Comparison of ENCODE assay signal across 8 mouse cellular contexts in genomic region chr13:63260753-63261631, GRCm38 (mm10).
A peak's percentile ranks its signal among the peaks of the same experiment; 100 is the strongest.
DNase-seq lines count a peak whose midpoint lies in the region; ATAC-seq and TF ChIP-seq lines count a peak whose summit lies in the region.

No protein-coding gene starts in this region.

- no peak overlapping the region for H3K9ac ChIP-seq in liver, adult 2 months (ENCODE audit: low read depth, low read length)
- no peak overlapping the region for H3K9ac ChIP-seq in liver, embryonic 12.5 days
- H3K9ac ChIP-seq in embryonic facial prominence, embryonic 13.5 days: peak overlapping the region; percentile 60
- H3K9ac ChIP-seq in hindbrain, embryonic 14.5 days: no peak overlapping the region
- H3K9ac ChIP-seq in midbrain, embryonic 13.5 days (replicated peaks): no peak overlapping the region

- H3K4me2 ChIP-seq in liver, embryonic 12.5 days: no peak overlapping the region
- peak overlapping the region; percentile 42 for H3K4me2 ChIP-seq in embryonic facial prominence, embryonic 13.5 days
- H3K4me2 ChIP-seq in hindbrain, embryonic 14.5 days (replicated peaks): no peak overlapping the region
- no peak overlapping the region for H3K4me2 ChIP-seq in midbrain, embryonic 13.5 days (replicated peaks)

- no peaks in the 10 kb centered on the region for H3K9me3 ChIP-seq in liver, embryonic 12.5 days (replicated peaks)
- H3K9me3 ChIP-seq in embryonic facial prominence, embryonic 13.5 days: no peaks in the 10 kb centered on the region
- no peaks in the 10 kb centered on the region for H3K9me3 ChIP-seq in hindbrain, embryonic 14.5 days (ENCODE audit: control insufficient read depth, low read length)
- no peaks in the 10 kb centered on the region for H3K9me3 ChIP-seq in midbrain, embryonic 13.5 days

- H3K27me3 ChIP-seq in liver, adult 2 months (ENCODE audit: control insufficient read depth, insufficient read depth, low read length): no peaks in the 10 kb centered on the region
- H3K27me3 ChIP-seq in liver, embryonic 12.5 days (replicated peaks): no peaks in the 10 kb centered on the region
- no peaks in the 10 kb centered on the region for H3K27me3 ChIP-seq in embryonic facial prominence, embryonic 13.5 days
- H3K27me3 ChIP-seq in hindbrain, embryonic 14.5 days (ENCODE audit: control insufficient read depth, insufficient read depth, low read length): no peaks in the 10 kb centered on the region
- no peaks in the 10 kb centered on the region for H3K27me3 ChIP-seq in midbrain, embryonic 13.5 days

- H3K36me3 ChIP-seq in liver, adult 2 months (ENCODE audit: control insufficient read depth, insufficient read depth, low read length): peaks cover 3% of the 10 kb centered on the region
- H3K36me3 ChIP-seq in liver, embryonic 12.5 days: peaks cover 8% of the 10 kb centered on the region
- H3K36me3 ChIP-seq in embryonic facial prominence, embryonic 13.5 days: peaks cover 44% of the 10 kb centered on the region
- peaks cover 10% of the 10 kb centered on the region; the same call in 1 of the 2 replicates for H3K36me3 ChIP-seq in hindbrain, embryonic 14.5 days (replicated peaks; ENCODE audit: control insufficient read depth, insufficient read depth)
- peaks cover 8% of the 10 kb centered on the region; the same call in 1 of the 2 replicates for H3K36me3 ChIP-seq in midbrain, embryonic 13.5 days

- H3K79me2 ChIP-seq in liver, adult 2 months (ENCODE audit: control insufficient read depth, insufficient read depth, low read length): peaks cover 43% of the 10 kb centered on the region; the same call in 1 of the 2 replicates

- TF ChIP-seq POLR2A in liver, adult 2 months (IDR thresholded peaks at IDR 0.05; ENCODE audit: extremely low read depth, insufficient read depth, low read length): no peak

- no peak overlapping the region for H3K4me3 ChIP-seq in liver, adult 2 months (ENCODE audit: insufficient read depth, low read depth, low read length)
- H3K4me3 ChIP-seq in liver, embryonic 12.5 days: no peak overlapping the region
- H3K4me3 ChIP-seq in embryonic facial prominence, embryonic 13.5 days: no peak overlapping the region
- no peak overlapping the region for H3K4me3 ChIP-seq in hindbrain, embryonic 14.5 days (replicated peaks; ENCODE audit: low read length)
- H3K4me3 ChIP-seq in midbrain, embryonic 13.5 days (replicated peaks): no peak overlapping the region

- ATAC-seq in liver, embryonic 12.5 days: no peak
- no peak for ATAC-seq in embryonic facial prominence, embryonic 13.5 days (ENCODE audit: insufficient number of reproducible peaks, insufficient read depth, low FRiP score, low TSS enrichment, low read depth)
- peak; percentile 73; the same call in 1 of the 2 replicates for ATAC-seq in hindbrain, embryonic 14.5 days (ENCODE audit: low FRiP score)
- ATAC-seq in midbrain, embryonic 13.5 days: peak; percentile 67

- H3K27ac ChIP-seq in liver, adult 2 months (replicated peaks; ENCODE audit: insufficient read depth, low read depth, low read length): peak overlapping the region; percentile 43
- H3K27ac ChIP-seq in liver, embryonic 12.5 days: no peak overlapping the region
- H3K27ac ChIP-seq in embryonic facial prominence, embryonic 13.5 days: peak overlapping the region; percentile 93
- H3K27ac ChIP-seq in hindbrain, embryonic 14.5 days: peak overlapping the region; percentile 9; the same call in 1 of the 2 replicates
- peak overlapping the region; percentile 19 for H3K27ac ChIP-seq in midbrain, embryonic 13.5 days

- TF ChIP-seq CTCF in liver, adult 2 months (IDR thresholded peaks at IDR 0.05; ENCODE audit: low read depth, low read length): no peak

- H3K4me1 ChIP-seq in liver, adult 2 months (ENCODE audit: control insufficient read depth, insufficient read depth, low read length): peaks cover 48% of the 10 kb centered on the region
- H3K4me1 ChIP-seq in liver, embryonic 12.5 days: peaks cover 18% of the 10 kb centered on the region
- peaks cover 81% of the 10 kb centered on the region for H3K4me1 ChIP-seq in embryonic facial prominence, embryonic 13.5 days
- peaks cover 11% of the 10 kb centered on the region for H3K4me1 ChIP-seq in hindbrain, embryonic 14.5 days (replicated peaks; ENCODE audit: control insufficient read depth, insufficient read depth, low read length)
- peaks cover 24% of the 10 kb centered on the region for H3K4me1 ChIP-seq in midbrain, embryonic 13.5 days (replicated peaks)

- 59% methylated on average over 18 of the region's 18 CpGs for WGBS in liver, adult 2 months
- whole genome bisulfite sequencing in liver, embryonic 12.5 days (ENCODE audit: insufficient replicate concordance): 55% methylated on average over 18 of the region's 18 CpGs
- WGBS in embryonic facial prominence, embryonic 13.5 days: 31% methylated on average over 18 of the region's 18 CpGs
- 61% methylated on average over 18 of the region's 18 CpGs for WGBS in hindbrain, embryonic 14.5 days
- 65% methylated on average over 18 of the region's 18 CpGs for WGBS in midbrain, embryonic 13.5 days

- peak; percentile 65 for DNase-seq in liver, adult 2 months (ENCODE audit: extremely low read depth, low read depth, low spot score)
- DNase-seq in hindbrain, embryonic 14.5 days (ENCODE audit: low spot score): no peak
- DNase-seq in right cerebral cortex, postnatal 36 days (ENCODE audit: low spot score in 2 of 2): no peak
- DNase-seq in yolk sac, embryonic 10.5 days (ENCODE audit: low spot score): no peak
- no peak for DNase-seq in testis, postnatal 14 days (ENCODE audit: low spot score)

Comparison
In these comparisons a context has a peak if more than half of its experiments do, and no peak if none do; other contexts are left out.
1. ATAC-seq: peak in hindbrain, embryonic 14.5 days (single experiment) and midbrain, embryonic 13.5 days (single experiment); none in liver, embryonic 12.5 days (single experiment) and embryonic facial prominence, embryonic 13.5 days (single experiment).